Mouse (Mus musculus) heart, adult 2 months (tissue): ENCODE results near the gene Gm20517.
"Not testable (repeated sequence)": the region's sequence is repeated elsewhere in the genome, so short reads cannot be mapped to it uniquely, and the experiment has no call there.

Experiments
- CTCF ChIP-seq: fragments of 200-600 bp; IDR thresholded peaks from 2 replicates; pipeline ENCODE4 v1.8.1; 2022; ENCODE audit warnings: antibody characterized with exemption, mild to moderate bottlenecking, moderate library complexity
- EP300 ChIP-seq: fragments of 200-500 bp; IDR thresholded peaks from 2 replicates; pipeline ENCODE4 v1.6.1; 2011; ENCODE audit warnings: low read depth, low read length, control low read depth; ENCODE audit not compliant: insufficient read depth
- POLR2A ChIP-seq: fragments of 200-500 bp; IDR thresholded peaks from 2 replicates; pipeline ENCODE4 v1.6.1; 2011; ENCODE audit warnings: mild to moderate bottlenecking, low read depth, low read length, control low read depth; ENCODE audit not compliant: insufficient read depth

- TF ChIP-seq CTCF, POLR2A, EP300: not testable (repeated sequence)
Observed at GRCm38 (mm10) chr17:47598580-47599304, 12.6 kb upstream of the Gm20517 start.
